Mouse (Mus musculus) heart, embryonic 12.5 days (tissue): ENCODE results near the gene Cacna1c. TPM values are rescaled to one million over a fixed set of nuclear protein-coding genes. Genes with fewer than 3 reads are reported as not detected.

Source experiments
- ATAC-seq: fragments of 200-750 bp; cut with Nextera tagmentation; 2 replicates; pipeline ENCODE4 v1.8.0; 2017; ENCODE audit warnings: moderate TSS enrichment, moderate library complexity; ENCODE audit not compliant: insufficient number of reproducible peaks, low FRiP score
- H3K27ac ChIP-seq: fragments of 300-500 bp; sonication (generic); 2 replicates; pipeline ENCODE4 v1.5.1; 2016; ENCODE audit warnings: mild to moderate bottlenecking, moderate library complexity; ENCODE audit not compliant: poor library complexity, severe bottlenecking
- H3K27me3 ChIP-seq: fragments of 300-500 bp; sonication (generic); replicated peaks from 2 replicates; pipeline ENCODE4 v1.6.1; 2016; ENCODE audit warnings: mild to moderate bottlenecking, moderate library complexity
- H3K36me3 ChIP-seq: fragments of 300-500 bp; sonication (generic); 2 replicates; pipeline ENCODE4 v1.6.1; 2016; ENCODE audit warnings: mild to moderate bottlenecking, moderate library complexity
- H3K4me1 ChIP-seq: fragments of 300-500 bp; sonication (generic); replicated peaks from 2 replicates; pipeline ENCODE4 v1.6.1; 2016; ENCODE audit warnings: mild to moderate bottlenecking
- H3K4me2 ChIP-seq: fragments of 300-500 bp; sonication (generic); 2 replicates; pipeline ENCODE4 v1.6.1; 2016; ENCODE audit warnings: mild to moderate bottlenecking, moderate library complexity
- H3K4me3 ChIP-seq: fragments of 300-500 bp; sonication (generic); 2 replicates; pipeline ENCODE4 v1.5.1; 2016; ENCODE audit warnings: mild to moderate bottlenecking
- H3K9ac ChIP-seq: fragments of 300-500 bp; sonication (generic); 2 replicates; pipeline ENCODE4 v1.6.1; 2016; ENCODE audit warnings: mild to moderate bottlenecking, moderate library complexity
- H3K9me3 ChIP-seq: fragments of 300-500 bp; sonication (generic); replicated peaks from 2 replicates; pipeline ENCODE4 v1.6.1; 2016; ENCODE audit warnings: mild to moderate bottlenecking, moderate library complexity
- WGBS: fragments of 180-500 bp; shearing (Covaris S2); methylation state at CpG from one replicate; pipeline ENCODE4 v1.1.7; 2016; 5-methylcytosine and 5-hydroxymethylcytosine counted together
- polyA plus RNA-seq: library from polyadenylated mRNA; unstranded; fragments of >200 nt; fragmentation: Nextera tagmentation; extraction: Ambion mirVana; gene quantifications from 2 replicates; pipeline ENCODE4 v1.2.1, GENCODE M21; 2016

The Cacna1c gene
- polyA plus RNA-seq, 1 experiment from 2014 or later, result 58.1 TPM

- Histone ChIP-seq H3K4me2 (no peak overlapping the region), H3K27ac (no peak overlapping the region), H3K9ac (no peak overlapping the region), H3K9me3 (no peaks in the 10 kb centered on the region), H3K27me3 (no peaks in the 10 kb centered on the region), H3K4me1 (0 out of 2 replicates have a peak, but pooled peaks cover 3% of the 10 kb centered on the region), H3K4me3 (no peak overlapping the region), H3K36me3 (peaks cover 45% of the 10 kb centered on the region)
- WGBS, result 80% methylated on average over 6 of the region's 6 CpGs
- no peak for ATAC-seq
These were observed 471.8 kb downstream of the Cacna1c start for GRCm38 (mm10) chr6:118724388-118724787.

DNA sequence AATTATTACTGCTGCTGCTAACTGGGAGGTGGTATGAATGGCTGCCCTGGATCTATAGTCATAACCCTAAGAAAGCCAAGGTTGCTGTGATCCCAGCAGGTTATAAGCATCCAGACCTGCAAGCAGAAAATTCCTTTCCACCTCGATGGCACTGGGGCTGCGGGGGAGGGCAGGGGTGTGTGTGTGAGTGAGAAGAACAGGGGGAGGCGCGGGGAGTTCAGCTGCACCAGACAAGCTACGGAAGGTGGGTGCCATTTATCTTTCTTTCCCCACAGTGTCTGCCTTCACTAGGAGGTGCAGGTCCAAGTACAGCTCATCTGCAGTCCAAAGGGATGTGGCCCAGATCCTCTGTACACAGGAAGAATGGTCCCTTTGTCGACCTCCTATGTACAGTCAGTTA lies 473.9 kb downstream of the Cacna1c start:
- no peak for ATAC-seq
- WGBS, result 66% methylated on average over 6 of the region's 6 CpGs
- H3K4me3 ChIP-seq, result no peak overlapping the region

DNA sequence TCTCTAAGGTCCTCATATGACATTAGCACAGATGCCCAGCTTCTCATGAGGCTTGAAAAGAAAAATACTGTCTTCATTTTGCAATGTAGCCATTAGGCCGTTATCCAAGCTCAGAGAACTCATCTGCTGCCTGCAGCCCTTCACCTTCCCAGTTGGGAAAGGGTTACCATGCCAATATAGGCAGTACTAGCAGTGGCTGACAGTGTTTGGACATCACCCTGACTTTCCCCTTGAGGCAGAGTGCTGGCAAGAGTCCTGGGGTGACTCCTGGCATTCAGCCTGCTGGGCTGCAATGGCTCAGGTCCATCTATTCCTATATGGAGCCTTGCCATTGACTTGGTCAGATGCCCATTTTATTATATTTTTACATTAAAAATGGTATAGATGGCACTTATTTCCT lies 476.7 kb downstream of the Cacna1c start:
- H3K27ac ChIP-seq, result no peak overlapping the region
- H3K4me2 ChIP-seq, result no peak overlapping the region
- H3K9ac ChIP-seq, result no peak overlapping the region
- 95% methylated on average over 1 of the region's 1 CpGs for WGBS
- no peak for ATAC-seq
- peaks cover 37% of the 10 kb centered on the region for H3K36me3 ChIP-seq
- no peaks in the 10 kb centered on the region for H3K9me3 ChIP-seq
- no peak overlapping the region for H3K4me3 ChIP-seq
- peaks cover 10% of the 10 kb centered on the region for H3K4me1 ChIP-seq
- no peaks in the 10 kb centered on the region for H3K27me3 ChIP-seq

More for the DNA sequence above, 473.9 kb downstream of the Cacna1c start:
- Histone ChIP-seq H3K4me2 (no peak overlapping the region), H3K36me3 (peaks cover 31% of the 10 kb centered on the region), H3K27ac (no peak overlapping the region), H3K9ac (no peak overlapping the region), H3K4me1 (peaks cover 6% of the 10 kb centered on the region), H3K27me3 (no peaks in the 10 kb centered on the region), H3K9me3 (no peaks in the 10 kb centered on the region)

GRCm38 (mm10) chr6:118713286-118713685 lies 482.9 kb downstream of the Cacna1c start:
- H3K4me2 ChIP-seq, result no peak overlapping the region
- no peak overlapping the region for H3K9ac ChIP-seq
- H3K36me3 ChIP-seq, result peaks cover 54% of the 10 kb centered on the region
- ATAC-seq, result no peak
- no peaks in the 10 kb centered on the region for H3K27me3 ChIP-seq
- no peak overlapping the region for H3K4me3 ChIP-seq
- H3K9me3 ChIP-seq, result no peaks in the 10 kb centered on the region
- H3K4me1 ChIP-seq, result peaks cover 19% of the 10 kb centered on the region
- WGBS, result 83% methylated on average over 5 of the region's 5 CpGs
- no peak overlapping the region for H3K27ac ChIP-seq

DNA sequence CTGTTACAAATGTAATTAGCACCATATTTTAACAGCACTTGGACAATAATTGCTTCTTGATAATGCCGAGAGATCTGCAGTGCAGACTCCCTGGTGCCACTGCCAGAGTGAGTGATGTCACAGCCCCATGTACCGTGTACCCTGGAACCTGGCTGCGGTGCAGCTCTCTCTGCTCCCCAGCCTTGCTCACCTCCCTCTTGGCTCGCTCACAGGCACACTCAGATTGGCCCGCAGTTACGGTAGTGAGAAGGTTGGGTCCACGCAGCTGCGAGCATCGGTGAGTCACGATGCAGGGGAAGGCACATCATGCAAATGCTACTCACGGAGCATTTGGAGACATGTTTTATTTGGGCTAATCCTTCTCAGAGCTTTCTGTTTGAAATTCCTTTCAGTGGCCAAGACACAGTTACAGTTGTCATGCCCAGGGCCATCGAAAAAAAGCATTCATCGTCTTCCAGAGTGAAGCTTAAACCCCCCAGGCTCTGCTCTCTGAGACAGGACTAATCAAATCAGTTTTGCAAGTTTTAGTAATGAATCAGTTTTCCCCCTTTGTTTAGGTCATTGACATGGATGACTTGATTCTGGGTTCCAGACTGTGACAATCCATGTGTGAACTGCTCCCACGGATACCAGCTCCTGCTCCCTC lies 484.4 kb downstream of the Cacna1c start:
- Histone ChIP-seq H3K4me2 (no peak overlapping the region), H3K27me3 (no peaks in the 10 kb centered on the region), H3K36me3 (peaks cover 57% of the 10 kb centered on the region), H3K4me3 (no peak overlapping the region), H3K9me3 (no peaks in the 10 kb centered on the region), H3K27ac (no peak overlapping the region), H3K4me1 (peaks cover 12% of the 10 kb centered on the region), H3K9ac (no peak overlapping the region)
- ATAC-seq, result no peak
- WGBS, result 86% methylated on average over 14 of the region's 14 CpGs

- ATAC-seq, result no peak
- WGBS, result 79% methylated on average over 4 of the region's 4 CpGs
- H3K27me3 ChIP-seq, result no peaks in the 10 kb centered on the region
- no peaks in the 10 kb centered on the region for H3K9me3 ChIP-seq
- H3K27ac ChIP-seq, result no peak overlapping the region
- no peak overlapping the region for H3K9ac ChIP-seq
- peaks cover 12% of the 10 kb centered on the region for H3K4me1 ChIP-seq
- no peak overlapping the region for H3K4me2 ChIP-seq
- no peak overlapping the region for H3K4me3 ChIP-seq
- H3K36me3 ChIP-seq, result peaks cover 40% of the 10 kb centered on the region
These were observed 489.2 kb downstream of the Cacna1c start for GRCm38 (mm10) chr6:118707066-118707465.

DNA sequence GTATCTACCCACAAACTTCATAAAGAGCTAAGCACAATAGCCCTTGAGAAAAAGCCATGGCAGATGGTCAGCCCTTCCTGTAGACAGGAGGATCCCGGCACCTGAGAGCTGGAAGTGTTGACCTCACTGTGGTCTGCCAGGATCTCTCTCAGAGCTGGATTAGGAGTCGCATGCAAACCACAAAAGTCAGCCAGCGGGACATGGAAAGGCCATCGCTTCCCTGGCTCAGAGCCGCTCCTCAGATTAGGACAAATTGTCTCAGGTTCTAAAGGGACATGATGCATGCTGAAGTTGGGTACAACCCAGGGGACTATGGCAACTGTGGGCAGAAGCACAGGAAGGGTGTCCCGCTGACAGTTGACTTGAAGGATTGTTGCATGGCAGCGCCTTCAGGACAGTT lies 490.4 kb downstream of the Cacna1c start:
- H3K4me1 ChIP-seq, result peaks cover 12% of the 10 kb centered on the region
- 88% methylated on average over 7 of the region's 7 CpGs for WGBS
- no peaks in the 10 kb centered on the region for H3K27me3 ChIP-seq
- ATAC-seq, result no peak
- H3K27ac ChIP-seq, result no peak overlapping the region
- no peaks in the 10 kb centered on the region for H3K9me3 ChIP-seq
- no peak overlapping the region for H3K4me3 ChIP-seq
- no peak overlapping the region for H3K9ac ChIP-seq
- no peak overlapping the region for H3K4me2 ChIP-seq
- H3K36me3 ChIP-seq, result peaks cover 28% of the 10 kb centered on the region

GRCm38 (mm10) chr6:118694626-118695025 lies 501.6 kb downstream of the Cacna1c start:
- Histone ChIP-seq H3K9ac (no peak overlapping the region), H3K4me2 (no peak overlapping the region), H3K36me3 (peaks cover 32% of the 10 kb centered on the region), H3K27me3 (no peaks in the 10 kb centered on the region), H3K4me3 (no peak overlapping the region), H3K9me3 (no peaks in the 10 kb centered on the region), H3K4me1 (peaks cover 18% of the 10 kb centered on the region), H3K27ac (no peak overlapping the region)
- WGBS, result 73% methylated on average over 4 of the region's 4 CpGs
- no peak for ATAC-seq

DNA sequence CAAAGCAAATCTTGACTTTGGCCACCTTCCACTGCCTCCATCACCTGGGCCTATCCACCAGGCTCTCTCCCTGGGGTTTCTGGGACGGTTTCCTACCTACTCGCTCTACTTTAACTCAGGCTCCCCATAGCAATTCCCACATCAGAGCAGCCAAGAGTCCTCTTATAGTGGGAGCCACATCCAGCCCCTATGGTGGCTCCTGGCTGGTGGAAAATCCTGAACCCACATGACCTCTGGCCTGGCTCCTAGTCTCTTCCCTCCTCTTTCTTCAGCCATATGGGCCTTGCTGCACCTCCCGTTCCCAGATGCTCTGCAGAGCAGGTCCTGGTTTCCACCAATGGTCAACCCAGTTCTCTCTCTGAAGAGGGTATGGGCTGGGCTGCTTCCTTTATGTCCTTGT lies 506.8 kb downstream of the Cacna1c start:
- no peak for ATAC-seq
- 83% methylated on average over 3 of the region's 3 CpGs for WGBS
- peaks cover 24% of the 10 kb centered on the region for H3K36me3 ChIP-seq
- no peak overlapping the region for H3K4me3 ChIP-seq
- no peaks in the 10 kb centered on the region for H3K27me3 ChIP-seq
- peaks cover 11% of the 10 kb centered on the region for H3K4me1 ChIP-seq
- no peak overlapping the region for H3K9ac ChIP-seq
- no peak overlapping the region for H3K4me2 ChIP-seq
- no peak overlapping the region for H3K27ac ChIP-seq
- H3K9me3 ChIP-seq, result no peaks in the 10 kb centered on the region

DNA sequence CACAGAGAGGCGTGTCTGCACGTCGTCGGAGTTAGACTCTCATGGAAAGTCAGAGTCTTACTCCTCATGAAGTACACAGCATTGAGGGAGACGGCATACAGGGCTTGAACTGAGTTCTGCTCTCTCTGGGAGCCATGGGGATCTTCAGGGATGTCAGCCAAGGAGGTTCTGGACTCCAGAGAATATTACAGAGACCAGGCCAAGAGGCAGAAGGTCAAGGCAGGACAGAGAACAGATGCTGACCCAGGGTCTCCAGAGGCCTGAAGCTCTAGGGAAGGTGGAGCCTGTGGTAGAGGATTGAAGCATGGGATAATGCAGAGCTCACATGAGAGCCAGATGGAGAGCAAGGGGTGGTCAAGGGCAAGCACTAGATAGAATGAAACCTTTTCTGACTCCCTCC lies 507.4 kb downstream of the Cacna1c start:
- H3K9me3 ChIP-seq, result no peaks in the 10 kb centered on the region
- no peak for ATAC-seq
- H3K36me3 ChIP-seq, result peaks cover 30% of the 10 kb centered on the region
- WGBS, result 81% methylated on average over 5 of the region's 5 CpGs
- H3K27ac ChIP-seq, result no peak overlapping the region
- H3K4me1 ChIP-seq, result peaks cover 11% of the 10 kb centered on the region
- H3K27me3 ChIP-seq, result no peaks in the 10 kb centered on the region
- no peak overlapping the region for H3K4me2 ChIP-seq
- no peak overlapping the region for H3K9ac ChIP-seq
- H3K4me3 ChIP-seq, result no peak overlapping the region

- Histone ChIP-seq H3K4me2 (no peak overlapping the region), H3K9me3 (no peaks in the 10 kb centered on the region), H3K4me3 (no peak overlapping the region), H3K4me1 (no peaks in the 10 kb centered on the region), H3K9ac (no peak overlapping the region), H3K27me3 (no peaks in the 10 kb centered on the region), H3K36me3 (peaks cover 32% of the 10 kb centered on the region), H3K27ac (no peak overlapping the region)
- no peak for ATAC-seq
- WGBS, result 76% methylated on average over 6 of the region's 6 CpGs
These were observed 515.4 kb downstream of the Cacna1c start for GRCm38 (mm10) chr6:118680814-118681213.

- no peaks in the 10 kb centered on the region for H3K9me3 ChIP-seq
- no peaks in the 10 kb centered on the region for H3K27me3 ChIP-seq
- H3K36me3 ChIP-seq, result peaks cover 41% of the 10 kb centered on the region
- no peak overlapping the region for H3K4me2 ChIP-seq
- 89% methylated on average over 10 of the region's 10 CpGs for WGBS
- H3K4me3 ChIP-seq, result no peak overlapping the region
- ATAC-seq, result no peak
- H3K9ac ChIP-seq, result no peak overlapping the region
- H3K4me1 ChIP-seq, result no peaks in the 10 kb centered on the region
- no peak overlapping the region for H3K27ac ChIP-seq
These were observed 518.2 kb downstream of the Cacna1c start for GRCm38 (mm10) chr6:118678031-118678430.
